10 mouse cellular contexts compared by ENCODE assay signal in the genomic region with DNA sequence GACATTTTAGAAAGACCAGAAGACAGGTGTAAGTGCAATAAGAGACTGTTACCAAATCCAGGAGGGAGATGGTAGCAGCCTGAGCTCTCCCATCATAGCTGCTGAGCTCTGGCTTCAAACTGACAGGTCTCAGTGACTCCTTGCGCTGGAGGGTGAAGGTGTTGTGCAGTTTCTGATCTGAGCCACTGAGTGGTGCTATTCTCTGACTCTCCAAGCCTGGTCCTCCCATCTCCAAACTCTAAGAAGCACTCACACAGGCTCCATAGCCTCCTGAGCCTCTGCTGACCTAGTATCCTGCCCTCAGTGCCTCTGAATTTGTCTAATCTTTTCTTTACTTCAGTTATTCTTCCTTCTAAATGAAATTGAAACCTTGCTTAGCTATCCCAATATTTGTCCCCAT. TPM values are rescaled to one million over a fixed set of nuclear protein-coding genes. Genes with fewer than 3 reads are reported as not detected.
A peak's percentile ranks its signal among the peaks of the same experiment; 100 is the strongest.
DNase-seq lines count a peak whose midpoint lies in the region; ATAC-seq and TF ChIP-seq lines count a peak whose summit lies in the region.
"Had no signal": no experiment of that assay in that cellular context is flagged by ENCODE, and none has a peak within 500 bp of the region (broad histone marks: within the 10 kb centered on the region; RNA-seq: fewer than 3 reads in every experiment).

No protein-coding gene starts in this region.

- peak; percentile 60 for TF ChIP-seq CTCF in gastrocnemius, adult 2 months (IDR thresholded peaks at IDR 0.05)
- TF ChIP-seq CTCF in midbrain, postnatal 0 days (IDR thresholded peaks at IDR 0.05) = peak; percentile 61

- ATAC-seq in midbrain, postnatal 0 days (ENCODE audit: low FRiP score) = no peak
- no peak for ATAC-seq in midbrain, embryonic 16.5 days
- ATAC-seq: forebrain, embryonic 15.5 days had no signal

- H3K9ac ChIP-seq in midbrain, postnatal 0 days (replicated peaks; ENCODE audit: low read length, poor library complexity, severe bottlenecking) = no peak overlapping the region
- H3K9ac ChIP-seq in midbrain, embryonic 16.5 days (ENCODE audit: low read depth, low read length) = no peak overlapping the region
- H3K9ac ChIP-seq: forebrain, embryonic 15.5 days had no signal

- no peaks in the 10 kb centered on the region for H3K9me3 ChIP-seq in midbrain, postnatal 0 days (ENCODE audit: low read length)
- no peaks in the 10 kb centered on the region for H3K9me3 ChIP-seq in midbrain, embryonic 16.5 days (replicated peaks; ENCODE audit: control insufficient read depth, low read length, poor library complexity, severe bottlenecking)
- H3K9me3 ChIP-seq: forebrain, embryonic 15.5 days had no signal

- no peak overlapping the region for H3K27ac ChIP-seq in gastrocnemius, adult 2 months
- no peak overlapping the region for H3K27ac ChIP-seq in midbrain, postnatal 0 days (ENCODE audit: low read depth, low read length)
- no peak overlapping the region for H3K27ac ChIP-seq in midbrain, embryonic 16.5 days (ENCODE audit: low read length)
- H3K27ac ChIP-seq: forebrain, embryonic 15.5 days had no signal

- intact Hi-C loops in gastrocnemius, adult 2 months (cut with DNase I) = no loop called here

- 29% methylated on average over 1 of the region's 1 CpGs for WGBS in midbrain, postnatal 0 days
- WGBS in midbrain, embryonic 16.5 days = 10% methylated on average over 1 of the region's 1 CpGs

- no peaks in the 10 kb centered on the region for H3K27me3 ChIP-seq in midbrain, postnatal 0 days (ENCODE audit: insufficient read depth, low read length)
- H3K27me3 ChIP-seq in midbrain, embryonic 16.5 days (ENCODE audit: control insufficient read depth, insufficient read depth, low read depth, low read length) = no peaks in the 10 kb centered on the region; the same call in 1 of the 2 replicates
- H3K27me3 ChIP-seq in splenic B cell, adult 2 months (ENCODE audit: control insufficient read depth, insufficient read depth, low read length, poor library complexity, severe bottlenecking) = no peaks in the 10 kb centered on the region; the same call in 1 of the 2 replicates

- no peaks in the 10 kb centered on the region for H3K36me3 ChIP-seq in midbrain, postnatal 0 days (ENCODE audit: insufficient read depth, low read length)
- no peaks in the 10 kb centered on the region for H3K36me3 ChIP-seq in midbrain, embryonic 16.5 days (ENCODE audit: control insufficient read depth, insufficient read depth, low read length)
- no peaks in the 10 kb centered on the region for H3K36me3 ChIP-seq in splenic B cell, adult 2 months (ENCODE audit: control insufficient read depth, insufficient read depth, low read length, poor library complexity, severe bottlenecking)
- H3K36me3 ChIP-seq: forebrain, embryonic 15.5 days had no signal

- no peak overlapping the region for H3K4me3 ChIP-seq in gastrocnemius, adult 2 months
- H3K4me3 ChIP-seq in midbrain, postnatal 0 days (ENCODE audit: low read depth, low read length) = no peak overlapping the region
- no peak overlapping the region for H3K4me3 ChIP-seq in midbrain, embryonic 16.5 days (ENCODE audit: low read depth, low read length)
- H3K4me3 ChIP-seq: forebrain, embryonic 15.5 days had no signal

- H3K4me1 ChIP-seq in midbrain, postnatal 0 days (ENCODE audit: insufficient read depth, low read length) = no peaks in the 10 kb centered on the region
- peaks cover 4% of the 10 kb centered on the region for H3K4me1 ChIP-seq in midbrain, embryonic 16.5 days (ENCODE audit: control insufficient read depth, insufficient read depth, low read length)

- H3K4me2 ChIP-seq in midbrain, postnatal 0 days (ENCODE audit: low read depth, low read length, poor library complexity, severe bottlenecking) = no peak overlapping the region
- H3K4me2 ChIP-seq in midbrain, embryonic 16.5 days (ENCODE audit: low read length) = no peak overlapping the region
- H3K4me2 ChIP-seq: forebrain, embryonic 15.5 days had no signal

- no peak for DNase-seq in gastrocnemius, adult 2 months
- no peak for DNase-seq in gastrocnemius, adult 8-10 months (ENCODE audit: low spot score in 2 of 2)
- peak; percentile 60 for DNase-seq in midbrain, postnatal 0 days (ENCODE audit: low spot score)
- DNase-seq in ZHBTc4 (ENCODE audit: low read depth, low spot score) = peak; percentile 65
- peak; percentile 27 for DNase-seq in splenic B cell, adult 2 months (ENCODE audit: low read depth, low spot score)
- DNase-seq in right cerebral cortex, postnatal 36 days (ENCODE audit: low spot score in 2 of 2) = no peak

RNA-seq across cellular contexts. Expression of gene Atp5g2, which starts 11.5 kb away (rescaled TPM):
- total RNA-seq in gastrocnemius, adult 2 months (2021) = 10 to 100 TPM; 25.6 to 33.1 TPM
- total RNA-seq in gastrocnemius, adult 8-10 months (2022) = 10 to 100 TPM; 12.4 to 33.5 (median 21.7) TPM
- 187 and 348 TPM in 2 replicates for total RNA-seq in midbrain, postnatal 0 days (2014; rRNA removed)
- polyA plus RNA-seq in midbrain, postnatal 0 days (2015; fragmentation: Nextera tagmentation; extraction: Ambion mirVana) = 54.4 and 76.5 TPM in 2 replicates
- 46.9 and 49.8 TPM in 2 replicates for polyA plus RNA-seq in midbrain, embryonic 16.5 days (2015; fragmentation: Nextera tagmentation; extraction: Ambion mirVana)

RNA-seq across cellular contexts. Expression of gene Calcoco1, which starts 38.3 kb away (rescaled TPM):
- total RNA-seq in gastrocnemius, adult 2 months (2021) = 10 to 100 TPM; 67.7 to 70.2 TPM
- 10 to 100 TPM; 65.5 to 80.9 (median 72.9) TPM for total RNA-seq in gastrocnemius, adult 8-10 months (2022)
- total RNA-seq in midbrain, postnatal 0 days (2014; rRNA removed) = 34.4 and 34.7 TPM in 2 replicates
- 27.1 and 27.2 TPM in 2 replicates for polyA plus RNA-seq in midbrain, postnatal 0 days (2015; fragmentation: Nextera tagmentation; extraction: Ambion mirVana)
- polyA plus RNA-seq in midbrain, embryonic 16.5 days (2015; fragmentation: Nextera tagmentation; extraction: Ambion mirVana) = 38.3 and 38.7 TPM in 2 replicates

RNA-seq across cellular contexts. Expression of gene Atf7, which starts 58.4 kb away (rescaled TPM):
- total RNA-seq in gastrocnemius, adult 2 months (2021) = 10 to 100 TPM; 60.2 to 62.5 TPM
- 10 to 100 TPM; 42.4 to 57.5 (median 51.7) TPM for total RNA-seq in gastrocnemius, adult 8-10 months (2022)
- total RNA-seq in midbrain, postnatal 0 days (2014; rRNA removed) = 16.8 and 18.6 TPM in 2 replicates
- polyA plus RNA-seq in midbrain, postnatal 0 days (2015; fragmentation: Nextera tagmentation; extraction: Ambion mirVana) = 7.5 and 10.9 TPM in 2 replicates
- 16.0 TPM in 2 replicates for polyA plus RNA-seq in midbrain, embryonic 16.5 days (2015; fragmentation: Nextera tagmentation; extraction: Ambion mirVana)

RNA-seq across cellular contexts. Expression of gene Gm28047, which starts 58.8 kb away (rescaled TPM):
- total RNA-seq in gastrocnemius, adult 2 months (2021) = 1 to 10 TPM in 1 of 2 experiments, not detected in 1; 1.8 TPM
- total RNA-seq in gastrocnemius, adult 8-10 months (2022) = 1 to 10 TPM in 3 of 4 experiments, not detected in 1; 1.1 to 1.8 (median 1.8) TPM
- total RNA-seq in midbrain, postnatal 0 days (2014; rRNA removed) = not detected in 2 replicates
- polyA plus RNA-seq in midbrain, postnatal 0 days (2015; fragmentation: Nextera tagmentation; extraction: Ambion mirVana) = not detected in 2 replicates
- not detected in 2 replicates for polyA plus RNA-seq in midbrain, embryonic 16.5 days (2015; fragmentation: Nextera tagmentation; extraction: Ambion mirVana)
- polyA plus RNA-seq: forebrain, embryonic 15.5 days; large intestine, adult 2 months; lung, embryonic 16.5 days had no signal

Comparison
In these comparisons a context has a peak if more than half of its experiments do, and no peak if none do; other contexts are left out.
1. DNase-seq: peak in midbrain, postnatal 0 days (single experiment), ZHBTc4 (single experiment) and splenic B cell, adult 2 months (single experiment); none in gastrocnemius, adult 2 months (single experiment), gastrocnemius, adult 8-10 months (0 of 2) and right cerebral cortex, postnatal 36 days (0 of 2).